ENCODE assay signal across 10 mouse cellular contexts in the genomic region with DNA sequence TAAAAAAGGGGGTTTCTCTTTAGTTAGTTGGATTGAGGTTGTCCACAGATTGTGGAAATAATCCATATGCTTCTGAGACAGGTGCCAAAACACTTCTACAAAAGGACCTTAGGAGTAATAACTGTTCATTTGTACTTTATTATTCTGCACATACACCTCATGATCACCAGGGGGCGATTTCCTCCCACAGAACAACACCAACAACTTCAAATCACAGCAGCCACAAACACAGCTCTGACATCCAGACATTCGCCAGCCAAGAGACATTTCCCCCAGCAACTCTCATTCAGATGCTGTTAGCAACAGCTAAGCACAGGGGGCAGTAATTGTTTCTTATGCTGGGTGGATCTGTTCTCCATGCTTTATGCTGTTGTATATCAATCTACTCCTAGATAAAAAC. TPM values are rescaled to one million over a fixed set of nuclear protein-coding genes. Genes with fewer than 3 reads are reported as not detected.
A peak's percentile ranks its signal among the peaks of the same experiment; 100 is the strongest.
DNase-seq lines count a peak whose midpoint lies in the region; ATAC-seq lines count a peak whose summit lies in the region.
"Had no signal": no experiment of that assay in that cellular context is flagged by ENCODE, and none has a peak within 500 bp of the region (broad histone marks: within the 10 kb centered on the region; RNA-seq: fewer than 3 reads in every experiment).

No protein-coding gene starts in this region.

- H3K27me3 ChIP-seq in forebrain, embryonic 15.5 days, result no peaks in the 10 kb centered on the region
- no peaks in the 10 kb centered on the region for H3K27me3 ChIP-seq in intestine, embryonic 14.5 days (replicated peaks; ENCODE audit: control insufficient read depth, insufficient read depth, low read length)
- H3K27me3 ChIP-seq in lung, embryonic 16.5 days (ENCODE audit: control insufficient read depth, insufficient read depth, low read depth, low read length), result no peaks in the 10 kb centered on the region
- H3K27me3 ChIP-seq: heart, embryonic 15.5 days had no signal

- no peaks in the 10 kb centered on the region for H3K9me3 ChIP-seq in forebrain, embryonic 15.5 days
- no peaks in the 10 kb centered on the region for H3K9me3 ChIP-seq in intestine, embryonic 14.5 days (ENCODE audit: control insufficient read depth, low read length)
- no peaks in the 10 kb centered on the region for H3K9me3 ChIP-seq in lung, embryonic 16.5 days (ENCODE audit: control insufficient read depth, low read length)
- H3K9me3 ChIP-seq: heart, embryonic 15.5 days had no signal

- WGBS in forebrain, embryonic 15.5 days, result 1% methylated on average over 2 of the region's 2 CpGs
- 12% methylated on average over 2 of the region's 2 CpGs for WGBS in intestine, embryonic 14.5 days
- 4% methylated on average over 2 of the region's 2 CpGs for WGBS in lung, embryonic 16.5 days

- H3K4me1 ChIP-seq in forebrain, embryonic 15.5 days, result no peaks in the 10 kb centered on the region
- no peaks in the 10 kb centered on the region for H3K4me1 ChIP-seq in intestine, embryonic 14.5 days (replicated peaks; ENCODE audit: control insufficient read depth, insufficient read depth, low read length)
- H3K4me1 ChIP-seq in lung, embryonic 16.5 days (replicated peaks; ENCODE audit: control insufficient read depth, insufficient read depth, low read length), result no peaks in the 10 kb centered on the region
- H3K4me1 ChIP-seq: heart, embryonic 15.5 days had no signal

- no peaks in the 10 kb centered on the region for H3K36me3 ChIP-seq in forebrain, embryonic 15.5 days
- no peaks in the 10 kb centered on the region for H3K36me3 ChIP-seq in intestine, embryonic 14.5 days (ENCODE audit: control insufficient read depth, insufficient read depth, low read length)
- H3K36me3 ChIP-seq in lung, embryonic 16.5 days (ENCODE audit: control insufficient read depth, insufficient read depth, low read length), result no peaks in the 10 kb centered on the region
- H3K36me3 ChIP-seq: heart, embryonic 15.5 days had no signal

- peak; percentile 26 to 83 for DNase-seq in adrenal gland, adult (ENCODE audit: inconsistent age in 2 of 2, low spot score in 1 of 2)
- no peak for DNase-seq in adrenal gland, adult 8-10 months
- DNase-seq in 3T3-L1 (ENCODE audit: low read depth, low spot score), result peak; percentile 84
- peak; percentile 60 for DNase-seq in brain, adult 2 months (ENCODE audit: low read depth, low spot score)
- peak; percentile 56 for DNase-seq in intestine, embryonic 14.5 days (ENCODE audit: low spot score)
- peak; percentile 8 for DNase-seq in retina, adult 2 months (ENCODE audit: low read depth, low spot score)

- H3K4me2 ChIP-seq in forebrain, embryonic 15.5 days (replicated peaks), result no peak overlapping the region
- no peak overlapping the region for H3K4me2 ChIP-seq in intestine, embryonic 14.5 days (ENCODE audit: low read length)
- H3K4me2 ChIP-seq in lung, embryonic 16.5 days (ENCODE audit: low read depth, low read length), result no peak overlapping the region
- H3K4me2 ChIP-seq: heart, embryonic 15.5 days had no signal

- no peak overlapping the region for H3K27ac ChIP-seq in forebrain, embryonic 15.5 days (replicated peaks)
- H3K27ac ChIP-seq in intestine, embryonic 14.5 days (ENCODE audit: low read depth), result no peak overlapping the region
- H3K27ac ChIP-seq in lung, embryonic 16.5 days (ENCODE audit: low read length), result no peak overlapping the region
- H3K27ac ChIP-seq: heart, embryonic 15.5 days had no signal

- H3K4me3 ChIP-seq in forebrain, embryonic 15.5 days, result no peak overlapping the region
- H3K4me3 ChIP-seq in intestine, embryonic 14.5 days (ENCODE audit: low read depth, low read length), result no peak overlapping the region
- no peak overlapping the region for H3K4me3 ChIP-seq in lung, embryonic 16.5 days (ENCODE audit: low read length)
- H3K4me3 ChIP-seq: heart, embryonic 15.5 days had no signal

- no peak overlapping the region for H3K9ac ChIP-seq in forebrain, embryonic 15.5 days (replicated peaks)
- no peak overlapping the region for H3K9ac ChIP-seq in intestine, embryonic 14.5 days (ENCODE audit: low read length)
- no peak overlapping the region for H3K9ac ChIP-seq in lung, embryonic 16.5 days (ENCODE audit: low read length)
- H3K9ac ChIP-seq: heart, embryonic 15.5 days had no signal

- ATAC-seq in forebrain, embryonic 15.5 days (replicated peaks), result peak; percentile 69; the same call in 1 of the 2 replicates
- ATAC-seq in intestine, embryonic 14.5 days (replicated peaks; ENCODE audit: low FRiP score, low TSS enrichment, low read depth), result peak; percentile 43; the same call in 1 of the 2 replicates
- ATAC-seq in lung, embryonic 16.5 days (ENCODE audit: low read depth), result peak; percentile 82

RNA-seq across cellular contexts. Expression of a gene that starts 5.3 kb away (rescaled TPM):
- total RNA-seq in adrenal gland, adult 8-10 months (2022), result not detected
- polyA plus RNA-seq in forebrain, embryonic 15.5 days (2015; fragmentation: Nextera tagmentation; extraction: Ambion mirVana), result not detected in 2 replicates
- not detected in 2 replicates for polyA plus RNA-seq in intestine, embryonic 14.5 days (2014; fragmentation: Nextera tagmentation; extraction: Ambion mirVana)
- not detected in 2 replicates for polyA plus RNA-seq in lung, embryonic 16.5 days (2015; fragmentation: Nextera tagmentation; extraction: Ambion mirVana)
- total RNA-seq: ES-E14 had no signal
- polyA plus RNA-seq: heart, embryonic 15.5 days had no signal

RNA-seq across cellular contexts. Expression of a gene that starts 15.8 kb away (rescaled TPM):
- not detected for total RNA-seq in adrenal gland, adult 8-10 months (2022)
- not detected in 2 replicates for polyA plus RNA-seq in forebrain, embryonic 15.5 days (2015; fragmentation: Nextera tagmentation; extraction: Ambion mirVana)
- polyA plus RNA-seq in intestine, embryonic 14.5 days (2014; fragmentation: Nextera tagmentation; extraction: Ambion mirVana), result not detected in 2 replicates
- not detected in 2 replicates for polyA plus RNA-seq in lung, embryonic 16.5 days (2015; fragmentation: Nextera tagmentation; extraction: Ambion mirVana)
- polyA plus RNA-seq: heart, embryonic 15.5 days had no signal

RNA-seq across cellular contexts. Expression of a gene that starts 27.5 kb away (rescaled TPM):
- total RNA-seq in adrenal gland, adult 8-10 months (2022), result 10 to 100 TPM; 29.9 to 72.1 (median 53.2) TPM
- polyA plus RNA-seq in forebrain, embryonic 15.5 days (2015; fragmentation: Nextera tagmentation; extraction: Ambion mirVana), result 0.55 and 0.56 TPM in 2 replicates
- polyA plus RNA-seq in intestine, embryonic 14.5 days (2014; fragmentation: Nextera tagmentation; extraction: Ambion mirVana), result 0.97 and 1.1 TPM in 2 replicates
- 0.79 and 0.88 TPM in 2 replicates for polyA plus RNA-seq in lung, embryonic 16.5 days (2015; fragmentation: Nextera tagmentation; extraction: Ambion mirVana)

RNA-seq across cellular contexts. Expression of a gene that starts 46.0 kb away (rescaled TPM):
- total RNA-seq in adrenal gland, adult 8-10 months (2022), result not detected
- not detected in 2 replicates for polyA plus RNA-seq in forebrain, embryonic 15.5 days (2015; fragmentation: Nextera tagmentation; extraction: Ambion mirVana)
- not detected in 2 replicates for polyA plus RNA-seq in intestine, embryonic 14.5 days (2014; fragmentation: Nextera tagmentation; extraction: Ambion mirVana)
- not detected in 2 replicates for polyA plus RNA-seq in lung, embryonic 16.5 days (2015; fragmentation: Nextera tagmentation; extraction: Ambion mirVana)
- total RNA-seq: ES-E14 had no signal
- polyA plus RNA-seq: heart, embryonic 15.5 days had no signal
